Mouse (Mus musculus) neural tube, embryonic 11.5 days (tissue): ENCODE data around the gene Shisal1. TPM values are rescaled to one million over a fixed set of nuclear protein-coding genes. Genes with fewer than 3 reads are reported as not detected.

Experiments used
- ATAC-seq: fragments of 200-750 bp; cut with Nextera tagmentation; 2 replicates; pipeline ENCODE4 v1.8.0; 2017; ENCODE audit warnings: moderate number of reproducible peaks, mild to moderate bottlenecking, moderate TSS enrichment, moderate library complexity; ENCODE audit not compliant: insufficient read depth, low FRiP score, low TSS enrichment
- DNase-seq: peaks from one replicate; pipeline ENCODE4 v3.0.0-alpha.2; 2015; ENCODE audit warnings: low spot score
- H3K27ac ChIP-seq: fragments of 300-500 bp; sonication (generic); 2 replicates; pipeline ENCODE4 v1.5.1; 2014; ENCODE audit warnings: low read depth, mild to moderate bottlenecking, low read length
- H3K27me3 ChIP-seq: fragments of 300-500 bp; sonication (generic); 2 replicates; pipeline ENCODE4 v1.6.1; 2014; ENCODE audit warnings: mild to moderate bottlenecking, low read length, mixed read lengths; ENCODE audit not compliant: control insufficient read depth, insufficient read depth
- H3K36me3 ChIP-seq: fragments of 300-500 bp; sonication (generic); 2 replicates; pipeline ENCODE4 v1.6.1; 2014; ENCODE audit warnings: mild to moderate bottlenecking, low read length, moderate library complexity, mixed read lengths; ENCODE audit not compliant: control insufficient read depth, insufficient read depth
- H3K4me1 ChIP-seq: fragments of 300-500 bp; sonication (generic); 2 replicates; pipeline ENCODE4 v1.6.1; 2014; ENCODE audit warnings: low read length, mixed read lengths; ENCODE audit not compliant: control insufficient read depth, insufficient read depth
- H3K4me2 ChIP-seq: fragments of 300-500 bp; sonication (generic); 2 replicates; pipeline ENCODE4 v1.6.1; 2014; ENCODE audit warnings: low read depth, mild to moderate bottlenecking, moderate library complexity
- H3K4me3 ChIP-seq: fragments of 300-500 bp; sonication (generic); 2 replicates; pipeline ENCODE4 v1.5.1; 2014; ENCODE audit warnings: low read depth, low read length
- H3K9ac ChIP-seq: fragments of 300-500 bp; sonication (generic); 2 replicates; pipeline ENCODE4 v1.6.1; 2014; ENCODE audit warnings: mild to moderate bottlenecking, low read length
- H3K9me3 ChIP-seq: fragments of 300-500 bp; sonication (generic); 2 replicates; pipeline ENCODE4 v1.6.1; 2016; ENCODE audit warnings: low read length; ENCODE audit not compliant: control insufficient read depth
- WGBS: fragments of 180-500 bp; shearing (Covaris S2); extraction: QIAGEN DNeasy Blood & Tissue Kit; methylation state at CpG from one replicate; pipeline ENCODE4 v1.1.7; 2014; 5-methylcytosine and 5-hydroxymethylcytosine counted together
- polyA plus RNA-seq: library from polyadenylated mRNA; unstranded; fragments of >200 nt; fragmentation: Nextera tagmentation; extraction: Ambion mirVana; gene quantifications from 2 replicates; pipeline ENCODE4 v1.2.1, GENCODE M21; 2014

The Shisal1 gene
- polyA plus RNA-seq, 1 experiment from 2014 or later: 7.3 TPM

DNA sequence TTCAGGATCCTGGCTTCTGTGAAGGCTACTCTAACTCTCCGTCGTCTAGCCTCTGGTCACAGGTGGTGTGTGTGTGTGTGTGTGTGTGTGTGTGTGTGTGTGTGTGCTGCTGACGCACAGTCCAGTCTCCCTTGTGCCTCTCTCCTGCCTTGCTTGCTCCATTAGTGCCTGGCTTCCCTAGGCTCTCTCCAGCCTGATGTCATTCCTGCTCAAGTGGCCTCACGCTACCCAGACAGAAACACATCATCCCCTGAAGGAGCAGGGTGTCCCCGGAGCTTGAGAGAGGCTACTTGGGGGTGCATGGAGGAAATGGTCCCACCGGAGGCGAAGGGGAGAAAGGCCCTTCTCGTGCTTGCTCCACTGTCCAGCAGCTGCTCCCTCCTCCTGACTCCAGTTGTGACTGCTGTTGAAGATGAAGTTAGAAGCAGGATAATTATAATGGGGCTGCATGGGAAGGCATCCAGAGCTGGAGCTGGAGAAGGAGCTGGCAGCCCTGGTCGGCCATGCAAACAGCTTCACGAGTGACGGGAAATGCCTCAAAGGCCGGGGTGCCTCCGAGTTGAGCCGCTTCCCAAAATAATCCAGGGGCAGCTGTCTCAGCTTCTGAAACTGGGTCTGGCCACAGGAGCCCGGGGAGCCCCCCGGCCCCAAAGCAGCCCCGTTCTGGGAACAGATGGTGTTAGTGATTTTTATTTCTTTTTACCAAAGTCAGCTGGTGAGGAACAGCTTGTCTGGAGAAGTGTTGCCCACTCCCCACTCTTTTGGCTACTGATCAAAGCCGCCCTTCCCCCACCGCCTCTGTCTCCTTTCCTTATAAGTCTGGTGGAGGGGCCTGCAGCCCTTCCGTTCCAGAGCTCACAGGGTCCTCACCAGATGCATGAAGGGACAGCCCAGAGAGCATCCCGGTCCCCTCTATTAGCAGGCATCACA lies 94.7 kb downstream of the Shisal1 start:
- ATAC-seq (no peak), DNase-seq (peak; percentile 15)
- Histone ChIP-seq H3K36me3 (no peaks in the 10 kb centered on the region), H3K9me3 (no peaks in the 10 kb centered on the region), H3K4me2 (no peak overlapping the region), H3K4me1 (peaks cover 6% of the 10 kb centered on the region), H3K9ac (no peak overlapping the region), H3K27me3 (no peaks in the 10 kb centered on the region), H3K4me3 (no peak overlapping the region), H3K27ac (no peak overlapping the region)
- 67% methylated on average over 21 of the region's 21 CpGs for WGBS

DNA sequence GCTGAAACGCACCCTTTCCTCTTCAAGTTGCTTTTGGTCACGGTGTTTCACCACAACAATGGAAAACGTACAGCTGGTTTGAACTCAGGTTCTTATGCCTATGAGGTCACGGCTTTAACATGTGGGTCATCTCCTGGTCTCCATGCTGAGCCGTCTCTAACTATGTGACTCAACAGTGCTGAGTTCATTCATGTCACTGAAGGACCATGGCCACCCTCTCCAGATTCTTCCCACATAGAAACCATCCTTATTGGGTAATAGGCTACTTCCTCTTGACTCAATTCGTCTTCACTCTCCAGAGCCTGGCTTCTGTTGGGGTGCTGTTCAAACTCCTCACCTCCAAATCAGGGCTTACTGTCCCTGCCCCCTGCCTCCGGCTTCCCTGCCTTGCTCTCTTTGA lies 95.6 kb downstream of the Shisal1 start:
- ATAC-seq (no peak), DNase-seq (peak; percentile 7)
- Histone ChIP-seq H3K9me3 (no peaks in the 10 kb centered on the region), H3K4me2 (no peak overlapping the region), H3K4me3 (no peak overlapping the region), H3K9ac (no peak overlapping the region), H3K36me3 (no peaks in the 10 kb centered on the region), H3K27me3 (no peaks in the 10 kb centered on the region), H3K27ac (no peak overlapping the region), H3K4me1 (peaks cover 6% of the 10 kb centered on the region)
- 79% methylated on average over 7 of the region's 7 CpGs for WGBS

DNA sequence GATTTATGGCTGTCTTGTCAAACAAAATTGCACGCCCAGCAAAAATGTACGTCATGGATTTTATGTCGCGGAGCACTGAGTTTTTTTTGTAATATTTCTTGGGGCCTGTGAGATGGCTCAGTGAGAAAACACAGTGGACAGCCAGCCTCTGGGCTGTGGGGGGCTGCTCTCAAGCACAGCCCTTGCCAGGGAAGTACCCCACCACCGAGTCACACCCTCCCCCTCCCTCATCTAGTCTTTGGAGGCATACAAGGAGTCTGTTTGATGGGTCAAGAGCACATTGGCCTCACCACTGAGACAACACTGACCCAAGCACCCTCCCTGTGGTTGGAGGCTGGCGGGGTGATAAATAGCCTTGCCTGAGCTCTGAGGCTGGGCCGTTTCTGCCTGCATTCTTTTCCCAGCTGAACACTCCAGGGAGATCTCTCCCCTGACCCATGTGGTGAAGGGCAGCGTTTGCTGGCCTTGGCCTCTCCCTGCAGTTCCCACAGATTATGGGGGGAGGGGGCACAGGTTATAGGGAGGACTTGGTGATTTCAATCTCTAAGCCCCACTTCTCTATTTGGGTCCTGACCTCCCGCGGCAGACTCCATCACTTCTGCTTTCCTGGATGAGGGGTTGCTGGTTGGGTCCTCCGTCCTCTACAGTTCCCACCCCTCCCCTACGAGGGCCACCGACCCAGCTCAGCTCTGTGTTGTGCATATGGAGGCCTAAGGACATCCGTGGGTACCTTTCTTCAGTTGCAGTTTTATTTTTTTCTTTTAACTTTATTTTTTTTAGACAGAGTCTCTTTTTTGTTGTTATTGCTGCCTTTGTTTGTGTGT lies 96.8 kb downstream of the Shisal1 start:
- peak; percentile 55; the same call in 1 of the 2 replicates for ATAC-seq
- H3K4me1 ChIP-seq: peaks cover 6% of the 10 kb centered on the region
- peak overlapping the region; percentile 67 for H3K27ac ChIP-seq
- no peak overlapping the region for H3K4me2 ChIP-seq
- H3K27me3 ChIP-seq: no peaks in the 10 kb centered on the region
- 28% methylated on average over 14 of the region's 14 CpGs for WGBS
- H3K4me3 ChIP-seq: no peak overlapping the region
- no peak overlapping the region for H3K9ac ChIP-seq
- no peaks in the 10 kb centered on the region for H3K9me3 ChIP-seq
- DNase-seq: peak; percentile 68
- no peaks in the 10 kb centered on the region for H3K36me3 ChIP-seq

DNA sequence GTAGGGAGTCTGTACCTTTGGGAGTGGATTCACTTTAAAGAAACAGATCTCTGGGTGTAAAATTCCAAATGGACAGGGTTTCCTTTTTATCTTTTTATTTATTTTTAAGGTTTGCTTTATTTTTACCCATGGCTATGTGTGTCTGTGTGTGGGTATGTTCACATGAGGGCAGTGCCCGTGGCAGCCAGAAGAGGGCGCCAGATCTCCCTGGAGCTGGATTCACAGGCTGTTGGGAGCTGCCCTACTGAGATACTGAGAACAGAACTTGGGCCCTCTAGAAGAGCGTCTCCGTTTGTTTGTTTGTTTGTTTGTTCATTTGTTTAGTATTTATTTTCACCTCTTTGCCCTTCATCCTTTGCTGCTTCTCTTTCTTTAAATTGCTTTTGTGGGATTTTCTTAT lies 98.1 kb downstream of the Shisal1 start:
- no peaks in the 10 kb centered on the region for H3K27me3 ChIP-seq
- H3K4me3 ChIP-seq: no peak overlapping the region
- H3K4me2 ChIP-seq: no peak overlapping the region
- DNase-seq (peak; percentile 1), ATAC-seq (no peak)
- no peaks in the 10 kb centered on the region for H3K9me3 ChIP-seq
- peaks cover 6% of the 10 kb centered on the region for H3K4me1 ChIP-seq
- H3K9ac ChIP-seq: no peak overlapping the region
- no peak overlapping the region for H3K27ac ChIP-seq
- WGBS: 90% methylated on average over 4 of the region's 4 CpGs
- no peaks in the 10 kb centered on the region for H3K36me3 ChIP-seq

DNA sequence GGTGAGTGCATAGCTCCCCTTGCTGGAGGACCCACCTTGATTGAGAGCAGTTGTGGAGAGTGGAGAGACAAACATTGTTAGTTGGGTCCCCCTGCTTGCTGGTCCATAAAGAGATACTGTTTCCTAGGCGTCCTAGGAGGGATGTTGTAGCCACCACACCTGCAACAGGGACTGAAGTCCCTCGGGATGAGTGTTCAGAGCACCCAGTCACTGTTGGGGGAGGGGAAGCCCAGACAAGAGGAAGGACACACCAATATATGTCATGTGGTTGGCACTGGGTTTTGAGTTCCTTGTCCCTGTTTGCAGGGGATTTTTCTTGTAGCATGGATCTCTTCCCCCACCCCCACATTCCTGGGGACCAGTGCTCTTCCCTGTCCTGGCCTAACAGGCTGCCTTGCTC lies 106.0 kb downstream of the Shisal1 start:
- Histone ChIP-seq H3K27ac (no peak overlapping the region), H3K4me2 (no peak overlapping the region), H3K36me3 (no peaks in the 10 kb centered on the region), H3K9me3 (no peaks in the 10 kb centered on the region), H3K4me1 (no peaks in the 10 kb centered on the region), H3K9ac (no peak overlapping the region), H3K4me3 (no peak overlapping the region), H3K27me3 (no peaks in the 10 kb centered on the region)
- 55% methylated on average over 2 of the region's 2 CpGs for WGBS
- DNase-seq: no peak
- no peak for ATAC-seq

DNA sequence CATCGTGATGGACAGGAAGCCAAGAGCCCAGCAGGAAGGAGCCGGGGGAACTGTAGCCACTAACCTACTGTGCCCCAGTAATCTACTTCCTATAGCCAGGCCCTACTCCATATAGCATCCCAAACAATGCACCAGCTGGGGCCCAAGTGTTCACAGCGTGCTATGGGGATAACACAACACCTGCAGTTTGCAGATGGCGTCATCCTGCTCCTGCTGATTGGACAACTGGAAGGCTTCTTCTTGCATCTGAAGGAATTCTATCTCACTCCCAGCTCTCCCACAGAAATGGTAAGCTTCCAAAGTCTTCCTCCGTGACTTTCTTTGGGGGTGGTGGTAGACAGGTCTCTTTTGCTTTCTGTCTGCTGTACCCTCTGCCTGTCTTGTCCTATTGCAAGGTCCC lies 109.3 kb downstream of the Shisal1 start:
- Histone ChIP-seq H3K4me1 (no peaks in the 10 kb centered on the region), H3K9ac (no peak overlapping the region), H3K4me2 (no peak overlapping the region), H3K36me3 (no peaks in the 10 kb centered on the region), H3K27ac (no peak overlapping the region), H3K27me3 (no peaks in the 10 kb centered on the region), H3K4me3 (no peak overlapping the region), H3K9me3 (no peaks in the 10 kb centered on the region)
- 71% methylated on average over 5 of the region's 5 CpGs for WGBS
- ATAC-seq (no peak), DNase-seq (no peak)

DNA sequence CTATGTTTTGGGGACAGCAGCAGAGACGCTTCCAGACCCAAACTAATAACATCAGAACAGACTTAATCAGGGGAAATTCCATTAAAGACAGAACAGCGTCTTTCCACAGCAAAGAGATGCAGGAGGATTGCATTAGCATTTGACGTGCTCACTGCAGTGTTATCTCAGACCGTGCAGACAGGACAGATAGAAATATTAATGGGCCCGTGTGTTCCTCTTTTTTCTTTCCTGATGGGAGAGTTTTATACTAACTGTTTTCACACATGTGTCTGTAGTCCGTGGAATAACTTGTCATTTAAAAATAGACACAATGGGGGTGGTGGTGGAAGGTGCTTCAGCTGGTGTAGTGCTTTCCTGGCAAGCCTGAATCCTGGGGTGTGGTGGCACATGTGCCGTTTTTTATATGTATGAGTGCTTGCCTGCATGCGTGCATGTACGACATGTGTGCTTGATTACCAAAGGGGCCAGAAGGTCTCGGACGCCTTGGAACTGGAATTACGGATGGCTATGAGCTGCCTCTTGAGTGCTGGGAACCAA lies 110.5 kb downstream of the Shisal1 start:
- no peak overlapping the region for H3K4me3 ChIP-seq
- no peak overlapping the region for H3K27ac ChIP-seq
- no peaks in the 10 kb centered on the region for H3K36me3 ChIP-seq
- no peak overlapping the region for H3K4me2 ChIP-seq
- 69% methylated on average over 12 of the region's 12 CpGs for WGBS
- DNase-seq (no peak), ATAC-seq (no peak)
- H3K27me3 ChIP-seq: no peaks in the 10 kb centered on the region
- H3K4me1 ChIP-seq: no peaks in the 10 kb centered on the region
- H3K9ac ChIP-seq: no peak overlapping the region
- H3K9me3 ChIP-seq: no peaks in the 10 kb centered on the region

DNA sequence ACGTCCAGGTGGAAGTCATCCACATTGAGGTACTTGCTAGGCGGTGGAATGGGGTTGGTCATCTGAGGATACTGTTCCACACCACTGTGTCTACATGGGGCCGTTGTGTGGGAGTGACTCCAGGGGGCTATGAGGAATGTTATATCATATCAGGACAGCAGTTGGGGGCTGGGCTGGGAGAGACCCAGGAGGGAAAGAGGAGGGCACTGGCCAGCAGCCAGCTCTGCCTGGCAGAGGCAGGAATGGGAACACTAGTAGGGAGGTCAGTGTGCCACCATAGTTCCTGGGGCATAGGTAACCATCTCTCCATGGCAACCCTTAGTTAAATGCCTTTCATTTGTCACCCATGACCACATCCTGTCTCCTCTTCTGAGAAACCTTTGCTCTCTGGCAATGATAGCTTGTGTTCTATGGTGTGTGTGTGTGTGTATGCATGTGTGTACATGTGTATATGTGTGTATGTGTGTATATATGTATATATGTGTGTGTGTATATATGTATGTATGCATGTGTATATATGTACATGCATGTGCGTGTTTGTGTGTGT lies 115.8 kb downstream of the Shisal1 start:
- 90% methylated on average over 4 of the region's 4 CpGs for WGBS
- DNase-seq (no peak), ATAC-seq (no peak)
- H3K27ac ChIP-seq: no peak overlapping the region
- H3K4me3 ChIP-seq: no peak overlapping the region
- H3K27me3 ChIP-seq: no peaks in the 10 kb centered on the region
- H3K36me3 ChIP-seq: no peaks in the 10 kb centered on the region
- H3K4me1 ChIP-seq: no peaks in the 10 kb centered on the region
- H3K9me3 ChIP-seq: no peaks in the 10 kb centered on the region
- H3K4me2 ChIP-seq: no peak overlapping the region
- H3K9ac ChIP-seq: no peak overlapping the region
